ENCODE assay signal across 12 mouse cellular contexts in the genomic region with DNA sequence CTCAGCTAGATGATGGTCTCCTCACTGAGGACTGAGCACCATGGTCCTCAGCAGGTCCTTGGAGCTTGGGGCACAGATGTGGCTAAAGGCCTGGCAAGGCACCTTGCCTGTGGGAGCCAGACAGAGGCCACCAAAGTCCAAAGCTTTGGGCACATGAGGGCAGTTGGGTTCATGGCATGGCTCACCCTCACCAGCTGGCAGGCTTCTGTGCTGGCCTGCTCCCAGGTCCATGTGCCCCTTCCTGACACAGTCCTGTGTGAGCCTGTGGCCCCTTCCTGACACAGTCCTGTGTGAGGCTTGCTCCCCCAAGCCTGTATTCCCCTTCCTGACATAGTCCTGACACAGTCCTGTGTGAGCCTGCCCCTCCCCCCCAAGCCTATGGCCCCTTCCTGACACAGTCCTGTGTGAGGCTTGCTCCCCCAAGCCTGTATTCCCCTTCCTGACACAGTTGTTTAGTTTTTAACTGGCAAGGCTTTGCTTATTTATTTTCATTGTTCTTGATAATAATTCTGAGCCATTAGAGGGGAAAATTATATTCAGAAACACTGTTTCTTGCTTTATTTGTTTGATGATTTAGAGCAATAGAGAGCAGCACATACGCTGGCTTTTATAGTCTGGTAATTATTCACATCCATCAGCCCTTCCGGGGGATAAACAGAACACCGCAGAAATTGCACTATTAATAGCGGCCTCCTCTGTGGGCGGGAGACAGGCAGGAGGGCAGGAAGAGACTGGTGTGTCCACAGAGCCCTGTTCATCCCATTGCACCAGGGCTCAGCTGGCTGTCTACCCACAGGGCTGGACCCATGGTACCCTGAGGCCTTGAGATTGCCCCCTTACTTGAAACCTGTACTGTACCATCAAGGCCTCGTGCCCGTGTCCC. TPM values are rescaled to one million over a fixed set of nuclear protein-coding genes. Genes with fewer than 3 reads are reported as not detected.
DNase-seq lines count a peak whose midpoint lies in the region; ATAC-seq and TF ChIP-seq lines count a peak whose summit lies in the region.
"Had no signal": no experiment of that assay in that cellular context is flagged by ENCODE, and none has a peak within 500 bp of the region (broad histone marks: within the 10 kb centered on the region; RNA-seq: fewer than 3 reads in every experiment).

No protein-coding gene starts in this region.

- H3K4me1 ChIP-seq in heart, embryonic 12.5 days (replicated peaks), result peaks cover 24% of the 10 kb centered on the region
- peaks cover 100% of the 10 kb centered on the region for H3K4me1 ChIP-seq in megakaryocyte, embryonic 14.5 days
- peaks cover 8% of the 10 kb centered on the region; the same call in 1 of the 2 replicates for H3K4me1 ChIP-seq in limb, embryonic 13.5 days
- H3K4me1 ChIP-seq in small intestine, adult 2 months (ENCODE audit: control insufficient read depth, insufficient read depth, insufficient read length, low read length), result peaks cover 3% of the 10 kb centered on the region

- 46% methylated on average over 7 of the region's 7 CpGs for WGBS in heart, embryonic 12.5 days
- WGBS in limb, embryonic 13.5 days, result 61% methylated on average over 7 of the region's 7 CpGs
- WGBS in small intestine, adult 2 months, result 72% methylated on average over 7 of the region's 7 CpGs

- H3K4me3 ChIP-seq in heart, embryonic 12.5 days, result no peak overlapping the region
- H3K4me3 ChIP-seq in megakaryocyte, embryonic 14.5 days (replicated peaks), result peak overlapping the region; percentile 78
- H3K4me3 ChIP-seq in limb, embryonic 13.5 days, result no peak overlapping the region
- H3K4me3 ChIP-seq in small intestine, adult 2 months (ENCODE audit: low read depth, low read length), result no peak overlapping the region
- H3K4me3 ChIP-seq: erythroblast, embryonic 14.5 days had no signal

- DNase-seq in heart, adult 18-20 months, result no peak
- no peak for DNase-seq in natural killer cell, adult 2 months (ENCODE audit: low spot score in 2 of 2)
- no peak for DNase-seq in right cerebral cortex, adult 18-20 months
- DNase-seq: adrenal gland, postnatal 14 days; thymus, postnatal 36 days had no signal

- H3K9ac ChIP-seq in heart, embryonic 12.5 days, result peak overlapping the region; percentile 42
- H3K9ac ChIP-seq in limb, embryonic 13.5 days, result peak overlapping the region; percentile 13; the same call in 1 of the 2 replicates

- 0 out of 2 replicates have a peak, but pooled peaks have one; percentile 1 for ATAC-seq in heart, embryonic 12.5 days (ENCODE audit: insufficient number of reproducible peaks, low FRiP score)
- no peak for ATAC-seq in megakaryocyte, adult 5-6 weeks (ENCODE audit: poor library complexity, severe bottlenecking)
- no peak for ATAC-seq in limb, embryonic 13.5 days (ENCODE audit: low FRiP score, low read depth)

- no peak for TF ChIP-seq CTCF in small intestine, adult 2 months (IDR thresholded peaks at IDR 0.05; ENCODE audit: extremely low read depth, insufficient read length, insufficient replicate concordance, low read depth, low read length)

- H3K4me2 ChIP-seq in heart, embryonic 12.5 days, result no peak overlapping the region
- H3K4me2 ChIP-seq in limb, embryonic 13.5 days (replicated peaks), result no peak overlapping the region

- 0 out of 2 replicates have a peak overlapping the region, but pooled peaks have one; percentile 31 for H3K27ac ChIP-seq in heart, embryonic 12.5 days (ENCODE audit: poor library complexity, severe bottlenecking)
- H3K27ac ChIP-seq in limb, embryonic 13.5 days, result no peak overlapping the region
- H3K27ac ChIP-seq in small intestine, adult 2 months (ENCODE audit: insufficient read depth, low read depth, low read length), result 0 out of 2 replicates have a peak overlapping the region, but pooled peaks have one; percentile 4

- H3K27me3 ChIP-seq in heart, embryonic 12.5 days (replicated peaks), result no peaks in the 10 kb centered on the region
- no peaks in the 10 kb centered on the region for H3K27me3 ChIP-seq in megakaryocyte, embryonic 14.5 days (replicated peaks)
- no peaks in the 10 kb centered on the region for H3K27me3 ChIP-seq in limb, embryonic 13.5 days
- H3K27me3 ChIP-seq in small intestine, adult 2 months (ENCODE audit: control insufficient read depth, insufficient read depth, low read length), result no peaks in the 10 kb centered on the region
- H3K27me3 ChIP-seq: CH12.LX had no signal

- peaks cover 47% of the 10 kb centered on the region for H3K36me3 ChIP-seq in heart, embryonic 12.5 days
- peaks cover 92% of the 10 kb centered on the region for H3K36me3 ChIP-seq in megakaryocyte, embryonic 14.5 days (replicated peaks; ENCODE audit: low read length)
- H3K36me3 ChIP-seq in limb, embryonic 13.5 days, result peaks cover 89% of the 10 kb centered on the region
- peaks cover 13% of the 10 kb centered on the region; the same call in 1 of the 2 replicates for H3K36me3 ChIP-seq in small intestine, adult 2 months (ENCODE audit: control insufficient read depth, insufficient read depth, low read length)

- TF ChIP-seq POLR2A in small intestine, adult 2 months (IDR thresholded peaks at IDR 0.05; ENCODE audit: low read depth, low read length), result no peak

- no peaks in the 10 kb centered on the region for H3K9me3 ChIP-seq in heart, embryonic 12.5 days (replicated peaks)
- no peaks in the 10 kb centered on the region for H3K9me3 ChIP-seq in megakaryocyte, embryonic 14.5 days
- H3K9me3 ChIP-seq in limb, embryonic 13.5 days, result no peaks in the 10 kb centered on the region

RNA-seq across cellular contexts. Expression of a gene that starts 40.2 kb away (rescaled TPM):
- 34.3 and 37.1 TPM in 2 replicates for polyA plus RNA-seq in heart, embryonic 12.5 days (2016; fragmentation: Nextera tagmentation; extraction: Ambion mirVana)
- 10 to 100 TPM; 29.6 to 30.3 TPM for total RNA-seq in heart, adult 18-20 months (2021)
- 31.1 and 55.9 TPM in 2 replicates for polyA plus RNA-seq in megakaryocyte, embryonic 14.5 days (2012; ENCODE audit: insufficient read depth, low replicate concordance)
- 8.0 and 10.8 TPM in 2 replicates for total RNA-seq in megakaryocyte, adult 5-6 weeks (2015)
- total RNA-seq in megakaryocyte, adult 5-6 weeks (2017), result 6.7 and 7.1 TPM in 2 replicates
- 40.1 and 43.2 TPM in 2 replicates for polyA plus RNA-seq in limb, embryonic 13.5 days (2015; fragmentation: Nextera tagmentation; extraction: Ambion mirVana)
- 20.5 and 38.3 TPM in 2 replicates for polyA plus RNA-seq in small intestine, adult 2 months (2012; rRNA removed)
